Mouse (Mus musculus): Measurements from ENCODE around the gene Fev. TPM values are rescaled to one million over a fixed set of nuclear protein-coding genes. Genes with fewer than 3 reads are reported as not detected.

The Fev gene
- total RNA-seq, 2 experiments from 2014 or later, result not detected

Small RNA genes within 50 kb of the gene (microRNA-seq; reads per million reads assigned to microRNA genes)
- gene Mir375, result 303 to 396 reads per million in 2 experiments

Other genes with a start within 250 kb of the Fev start
- gene Ttll4, start 223.7 kb downstream of the Fev start, total RNA-seq (2021), result 10 to 100 TPM; 27.1 to 29.0 TPM
- gene Cyp27a1, start 171.8 kb downstream of the Fev start, total RNA-seq (2021), result 1 to 10 TPM; 1.5 to 1.7 TPM
- gene Prkag3, start 136.2 kb downstream of the Fev start, total RNA-seq (2021), result not detected
- under 1 TPM; 0.30 to 0.81 TPM for gene Wnt6, start 113.5 kb downstream of the Fev start, total RNA-seq (2021)
- gene Wnt10a, start 93.9 kb downstream of the Fev start, total RNA-seq (2021), result 1 to 10 TPM; 1.8 to 2.6 TPM
- 100 to 1,000 TPM; 194 to 207 TPM for gene Cdk5r2, start 30.5 kb downstream of the Fev start, total RNA-seq (2021)
- not detected for gene Cryba2, start 7.7 kb upstream of the Fev start, total RNA-seq (2021)
- gene Cfap65, start 50.2 kb upstream of the Fev start, total RNA-seq (2021), result 1 to 10 TPM; 1.5 to 1.8 TPM
- under 1 TPM; 0.30 to 0.32 TPM for gene Ihh, start 66.3 kb upstream of the Fev start, total RNA-seq (2021)
- gene Nhej1, start 239.8 kb upstream of the Fev start, total RNA-seq (2021), result 1 to 10 TPM; 2.1 to 2.7 TPM
- gene Slc23a3, start 248.5 kb upstream of the Fev start, total RNA-seq (2021), result under 1 TPM; 0.23 to 0.27 TPM